Mouse (Mus musculus): Measurements from ENCODE around the gene Zfp37. TPM values are rescaled to one million over a fixed set of nuclear protein-coding genes. Genes with fewer than 3 reads are reported as not detected.
A peak's percentile ranks its signal among the peaks of the same experiment; 100 is the strongest.
"Not testable (repeated sequence)": the region's sequence is repeated elsewhere in the genome, so short reads cannot be mapped to it uniquely, and the experiment has no call there.

The Zfp37 gene
- 1 to 10 TPM; 1.9 to 2.2 TPM for total RNA-seq (2021)

DNA sequence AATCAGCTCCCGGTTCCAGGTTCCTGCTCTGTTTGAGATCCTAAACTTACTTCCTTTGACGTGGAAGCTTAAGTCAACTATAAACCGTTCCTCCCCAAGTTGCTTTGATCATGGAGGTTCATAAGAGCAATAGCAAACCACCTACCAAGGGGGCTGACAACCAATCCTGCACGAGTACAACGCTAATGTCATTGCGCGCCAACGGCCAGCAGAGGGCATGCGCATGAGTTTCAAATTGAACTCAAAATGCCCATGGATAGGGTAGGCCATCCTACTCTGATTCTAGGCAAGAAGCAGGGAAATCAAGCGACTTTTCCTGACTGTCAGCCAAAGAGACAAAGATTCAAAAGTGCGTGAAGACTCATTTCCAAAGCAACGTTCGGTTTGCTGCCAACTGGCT, at the start of gene Zfp37:
Gene Zfp37, minus strand, starts transcription at position 279 of the 400 bp plus-strand sequence.
- no peak for DNase-seq
- intact Hi-C loops (cut with DNase I): no loop called here

GRCm38 (mm10) chr4:62278081-62278480, 47.2 kb upstream of the Zfp37 start:
- intact Hi-C loops (cut with DNase I): no loop called here
- no peak for DNase-seq

GRCm38 (mm10) chr4:62277222-62277621, 46.4 kb upstream of the Zfp37 start:
- intact Hi-C loops (cut with DNase I): no loop called here
- DNase-seq: no peak

GRCm38 (mm10) chr4:62276642-62277041, 45.8 kb upstream of the Zfp37 start:
- DNase-seq: no peak
- intact Hi-C loops (cut with DNase I): no loop called here

GRCm38 (mm10) chr4:62274841-62275536, 44.1 kb upstream of the Zfp37 start:
- intact Hi-C loops (cut with DNase I): no loop called here
- no peak for DNase-seq

- intact Hi-C loops (cut with DNase I): no loop called here
- DNase-seq: no peak
Observed at GRCm38 (mm10) chr4:62273916-62274315, 43.1 kb upstream of the Zfp37 start.

DNA sequence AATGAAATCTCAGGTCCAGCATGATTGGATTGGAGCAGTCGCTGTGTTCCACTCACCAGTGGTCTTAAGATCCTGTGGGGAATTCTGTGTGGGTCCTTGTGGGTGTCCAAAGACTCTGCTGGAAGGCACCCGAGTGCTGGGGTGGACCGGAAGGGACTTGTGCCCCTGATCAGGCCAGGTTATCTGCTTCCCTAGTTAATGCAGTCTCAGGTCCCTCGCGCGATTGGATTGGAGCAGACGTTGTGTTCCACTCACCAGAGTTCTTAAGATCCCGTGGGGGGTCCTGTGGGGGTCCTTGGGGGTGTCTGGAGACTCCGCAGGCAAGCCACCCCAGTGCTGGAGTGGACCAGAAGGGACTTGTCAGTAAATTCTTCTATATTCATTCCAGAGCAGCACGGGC, 41.8 kb upstream of the Zfp37 start:
- DNase-seq: no peak
- intact Hi-C loops (cut with DNase I): no loop called here

- intact Hi-C loops (cut with DNase I): no loop called here
Observed at GRCm38 (mm10) chr4:62267101-62267500, 36.3 kb upstream of the Zfp37 start.

GRCm38 (mm10) chr4:62266016-62266415, 35.2 kb upstream of the Zfp37 start:
- intact Hi-C loops (cut with DNase I); DNase-seq: not testable (repeated sequence)

More at GRCm38 (mm10) chr4:62267101-62267500, 36.3 kb upstream of the Zfp37 start:
- no peak for DNase-seq

DNA sequence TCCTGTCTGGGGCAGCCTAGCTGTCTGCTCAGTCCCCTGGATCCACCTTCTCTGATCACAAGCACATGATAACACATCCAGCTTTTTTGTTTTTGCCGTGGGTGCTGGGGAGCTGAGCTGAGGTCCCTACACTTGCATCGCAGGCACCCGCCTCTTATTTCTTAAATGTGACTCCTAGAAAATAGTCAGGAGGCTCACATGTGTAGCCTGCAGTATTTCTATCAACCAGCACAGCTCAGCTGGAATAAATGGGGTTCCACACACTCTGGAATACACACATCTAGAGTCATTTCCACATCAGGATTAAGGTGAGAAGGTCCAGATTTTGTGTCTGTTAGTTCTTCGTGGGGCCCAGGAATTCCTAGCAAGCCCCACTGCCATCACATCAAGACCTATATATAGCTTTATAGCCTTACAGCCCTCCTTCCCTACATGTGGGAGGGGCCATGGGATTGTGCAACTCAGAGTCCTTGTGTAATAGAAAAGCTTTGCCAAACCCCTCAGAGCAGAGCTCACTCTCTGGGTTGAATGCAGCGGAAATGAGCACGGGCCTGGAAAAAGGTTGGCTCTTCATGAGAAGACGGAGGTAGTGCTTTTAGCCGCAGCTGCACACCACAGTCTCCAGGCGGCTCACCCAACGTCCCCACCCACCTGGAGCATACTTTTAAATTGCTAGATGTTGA, 34.4 kb upstream of the Zfp37 start:
- no peak for DNase-seq
- intact Hi-C loops (cut with DNase I): no loop called here

GRCm38 (mm10) chr4:62263133-62263844, 32.4 kb upstream of the Zfp37 start:
- DNase-seq: peak in 1 of 2 experiments; percentile 19
- intact Hi-C loops (cut with DNase I): no loop called here

- intact Hi-C loops (cut with DNase I): no loop called here
- DNase-seq: no peak
Observed at GRCm38 (mm10) chr4:62262276-62262675, 31.4 kb upstream of the Zfp37 start, which contains the start of gene Slc31a2. Gene Slc31a2, plus strand, starts transcription at chr4:62262562.

DNA sequence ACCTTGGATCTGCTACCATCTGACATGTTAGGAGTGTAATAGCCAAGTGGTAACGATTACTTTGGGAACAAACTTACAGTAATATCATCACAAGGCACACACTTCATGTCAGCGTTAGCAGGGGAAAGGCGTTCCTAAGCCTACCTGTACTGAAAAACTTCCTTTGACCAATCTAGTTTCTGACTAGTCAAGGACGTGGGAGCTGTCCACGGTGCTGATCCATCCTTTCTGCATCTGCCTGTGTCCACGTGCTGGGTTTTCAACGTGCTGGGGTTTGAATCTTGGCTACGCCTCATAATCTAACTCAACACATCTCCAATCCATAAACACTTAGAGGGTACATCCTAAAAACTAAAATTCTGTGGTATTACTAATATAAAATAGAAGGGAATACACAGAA, 26.1 kb upstream of the Zfp37 start:
- intact Hi-C loops (cut with DNase I): no loop called here
- peak; percentile 28 to 50 for DNase-seq

DNA sequence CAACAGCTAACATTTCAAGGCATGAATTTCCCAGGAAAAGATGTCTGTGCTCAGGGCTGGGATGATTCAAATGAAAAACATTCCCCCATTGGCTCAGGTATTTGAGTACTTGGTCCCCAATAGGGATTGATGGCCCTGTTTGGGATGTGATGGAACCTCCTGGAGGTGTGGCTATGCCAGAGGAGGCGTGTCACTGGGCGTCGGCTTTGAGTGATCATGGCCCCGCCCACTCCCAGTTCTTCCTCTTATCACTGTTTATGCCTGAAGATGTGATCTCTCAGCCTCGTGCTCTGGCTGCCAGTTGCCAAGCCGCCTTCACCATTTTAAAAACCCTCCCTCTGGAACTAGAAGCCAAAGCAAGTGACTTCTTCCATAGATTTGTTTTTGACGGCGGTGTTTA, 23.7 kb upstream of the Zfp37 start:
- intact Hi-C loops (cut with DNase I): no loop called here
- DNase-seq: no peak

DNA sequence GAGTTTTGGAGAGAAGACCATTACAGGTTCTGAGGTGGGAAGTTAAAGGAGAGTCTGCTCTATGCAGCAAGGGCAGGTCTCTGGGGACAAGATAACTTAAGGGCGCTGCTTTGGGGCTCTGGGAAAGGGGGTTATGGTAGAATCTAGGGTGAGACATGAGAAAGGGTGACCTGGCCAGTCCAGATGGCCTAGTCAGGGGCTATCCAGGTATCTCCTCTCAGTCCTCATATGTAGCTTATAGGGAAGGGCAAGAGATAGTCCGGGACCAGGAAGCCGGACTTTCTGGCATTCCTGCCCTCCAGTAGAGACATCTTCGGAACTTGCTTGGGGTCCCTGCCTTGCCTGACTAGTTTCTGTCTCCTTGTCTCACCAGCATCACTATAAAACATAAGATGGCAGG, 20.9 kb upstream of the Zfp37 start:
- intact Hi-C loops (cut with DNase I): no loop called here
- no peak for DNase-seq

DNA sequence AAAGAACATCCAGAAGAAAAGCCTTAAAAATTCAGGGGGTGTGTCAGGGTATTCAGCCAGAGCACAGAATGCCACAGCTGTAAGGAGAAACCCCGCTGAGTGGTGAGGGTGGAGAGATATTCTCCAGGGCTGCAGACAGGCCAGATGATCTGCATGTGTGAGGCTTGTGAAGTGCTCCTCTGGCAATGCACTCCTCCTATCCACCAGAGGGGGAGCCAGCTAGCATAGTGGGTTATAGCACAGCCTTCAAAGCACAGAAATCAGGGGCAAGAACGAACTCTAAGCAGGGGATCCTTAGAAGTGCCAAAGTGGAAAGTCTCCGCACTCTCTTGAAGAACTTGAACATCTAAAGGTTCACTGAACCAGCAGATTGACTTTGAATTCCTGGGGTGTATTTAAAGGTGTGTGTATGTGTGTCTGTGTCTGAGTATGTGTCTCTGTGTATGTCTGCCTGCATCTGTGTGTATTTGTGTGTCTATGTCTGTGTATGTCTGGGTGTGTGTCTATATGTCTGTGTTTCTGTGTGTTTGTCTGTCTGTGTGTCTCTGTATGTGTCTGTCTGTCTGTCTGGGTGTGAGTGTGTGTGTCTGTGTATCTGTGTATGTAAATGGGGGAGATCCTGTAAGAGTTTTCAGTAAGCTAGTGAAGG, 20.2 kb upstream of the Zfp37 start:
- intact Hi-C loops (cut with DNase I): no loop called here
- DNase-seq: no peak

- DNase-seq: no peak
- intact Hi-C loops (cut with DNase I): no loop called here
Observed at GRCm38 (mm10) chr4:62248328-62248727, 17.5 kb upstream of the Zfp37 start.

- intact Hi-C loops (cut with DNase I): no loop called here
Observed at GRCm38 (mm10) chr4:62240586-62240985, 9.7 kb upstream of the Zfp37 start.

DNA sequence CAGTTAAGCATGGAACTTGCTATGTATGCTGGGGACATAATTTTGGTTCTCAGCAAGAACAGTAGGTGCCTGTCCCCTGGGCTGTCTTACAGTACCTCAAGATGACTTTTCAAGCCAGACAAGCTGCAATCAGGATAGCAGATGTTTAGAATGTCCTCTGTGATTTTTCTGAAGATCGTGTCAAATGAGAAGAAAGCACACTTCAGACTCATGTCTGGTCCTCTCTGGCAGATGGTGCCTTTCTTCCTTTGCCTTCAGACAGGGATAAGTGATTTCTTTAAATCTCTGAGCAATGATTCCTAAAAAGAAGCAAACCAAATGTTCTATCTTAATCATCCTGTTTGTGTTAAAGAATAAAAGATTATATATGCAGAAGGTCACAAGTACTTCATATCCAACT, 694 bp downstream of the Zfp37 start:
- no peak for DNase-seq
- intact Hi-C loops (cut with DNase I): no loop called here

More at GRCm38 (mm10) chr4:62240586-62240985, 9.7 kb upstream of the Zfp37 start:
- DNase-seq: no peak

GRCm38 (mm10) chr4:62229448-62229847, 1.4 kb downstream of the Zfp37 start:
- DNase-seq: peak in 1 of 2 experiments; percentile 22
- intact Hi-C loops (cut with DNase I): loop anchor here (5.0 kb wide), 1 partner anchor 97 kb away; no protein-coding TSS in a partner anchor

GRCm38 (mm10) chr4:62228391-62228790, 2.5 kb downstream of the Zfp37 start:
- DNase-seq: peak; percentile 44 to 67
- intact Hi-C loops (cut with DNase I): loop anchor here (5.0 kb wide), 1 partner anchor 96 kb away; no protein-coding TSS in a partner anchor

All from heart, postnatal 36 days (tissue).